ENCODE assay signal across 20 mouse cellular contexts in the genomic region with DNA sequence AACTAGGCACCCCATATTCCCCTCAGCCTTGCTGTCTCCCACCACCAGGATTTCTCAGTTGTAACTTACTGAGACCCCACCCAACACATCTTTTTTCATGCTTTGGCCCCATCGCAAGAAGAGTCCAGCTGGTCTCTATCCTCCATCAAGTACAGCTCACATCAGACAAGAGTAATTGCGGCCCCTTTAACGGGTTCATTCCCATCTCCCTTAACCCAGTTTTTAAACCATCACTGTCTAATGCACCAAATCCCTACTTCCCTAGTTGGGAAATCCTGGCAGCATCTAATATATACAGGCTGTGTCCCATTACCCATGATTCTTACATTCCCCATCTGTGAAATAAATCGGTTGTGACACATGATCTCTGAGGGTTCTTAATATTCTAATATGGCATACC.
A peak's percentile ranks its signal among the peaks of the same experiment; 100 is the strongest.
DNase-seq lines count a peak whose midpoint lies in the region; ATAC-seq and TF ChIP-seq lines count a peak whose summit lies in the region.
"Had no signal": no experiment of that assay in that cellular context is flagged by ENCODE, and none has a peak within 500 bp of the region (broad histone marks: within the 10 kb centered on the region; RNA-seq: fewer than 3 reads in every experiment).

No protein-coding gene starts in this region.

- TF ChIP-seq CTCF in lung, postnatal 0 days (IDR thresholded peaks at IDR 0.05): no peak

- no peak overlapping the region for H3K4me3 ChIP-seq in kidney, embryonic 16.5 days (ENCODE audit: low read length)
- H3K4me3 ChIP-seq in kidney, embryonic 15.5 days (replicated peaks): no peak overlapping the region
- H3K4me3 ChIP-seq in lung, postnatal 0 days (ENCODE audit: low read depth, low read length): no peak overlapping the region
- H3K4me3 ChIP-seq in stomach, embryonic 16.5 days (replicated peaks; ENCODE audit: low read length): no peak overlapping the region
- H3K4me3 ChIP-seq in midbrain, embryonic 13.5 days (replicated peaks): no peak overlapping the region
- H3K4me3 ChIP-seq: hindbrain, embryonic 12.5 days; limb, embryonic 15.5 days; liver, embryonic 15.5 days; neural tube, embryonic 13.5 days had no signal

- DNase-seq in retina, embryonic 14.5 days (ENCODE audit: low spot score): peak; percentile 33
- no peak for DNase-seq in retina, postnatal 1 day
- DNase-seq in lung, postnatal 0 days (ENCODE audit: low spot score): peak; percentile 90
- no peak for DNase-seq in adrenal gland, postnatal 4 days (ENCODE audit: low spot score in 2 of 2)
- DNase-seq: adrenal gland, postnatal 36 days; cerebellum, adult 11 months; cerebellum, postnatal 10 days; gastrocnemius, postnatal 36 days; layer of hippocampus, adult 9-11 months; midbrain, embryonic 14.5 days; right cerebral cortex, adult 18-20 months; thymus, postnatal 25 days had no signal

- ATAC-seq in kidney, embryonic 16.5 days (ENCODE audit: low FRiP score, low TSS enrichment): 0 out of 2 replicates have a peak, but pooled peaks have one; percentile 31
- no peak for ATAC-seq in kidney, embryonic 15.5 days (replicated peaks; ENCODE audit: low FRiP score)
- ATAC-seq in lung, postnatal 0 days: peak; percentile 79
- peak; percentile 84 for ATAC-seq in stomach, embryonic 16.5 days (ENCODE audit: insufficient read depth, low FRiP score)
- no peak for ATAC-seq in midbrain, embryonic 13.5 days

- H3K27ac ChIP-seq in kidney, embryonic 16.5 days (ENCODE audit: low read length): no peak overlapping the region
- H3K27ac ChIP-seq in kidney, embryonic 15.5 days: no peak overlapping the region
- peak overlapping the region; percentile 71 for H3K27ac ChIP-seq in lung, postnatal 0 days (ENCODE audit: low read length)
- 0 out of 2 replicates have a peak overlapping the region, but pooled peaks have one; percentile 39 for H3K27ac ChIP-seq in stomach, embryonic 16.5 days (ENCODE audit: low read length)
- no peak overlapping the region for H3K27ac ChIP-seq in midbrain, embryonic 13.5 days
- H3K27ac ChIP-seq: hindbrain, embryonic 12.5 days; limb, embryonic 15.5 days; liver, embryonic 15.5 days; neural tube, embryonic 13.5 days had no signal

- H3K4me2 ChIP-seq in kidney, embryonic 16.5 days (replicated peaks; ENCODE audit: low read depth, low read length): no peak overlapping the region
- no peak overlapping the region for H3K4me2 ChIP-seq in kidney, embryonic 15.5 days
- no peak overlapping the region for H3K4me2 ChIP-seq in lung, postnatal 0 days (replicated peaks; ENCODE audit: low read depth, low read length)
- H3K4me2 ChIP-seq in stomach, embryonic 16.5 days (ENCODE audit: low read depth, low read length): no peak overlapping the region
- no peak overlapping the region for H3K4me2 ChIP-seq in midbrain, embryonic 13.5 days (replicated peaks)
- H3K4me2 ChIP-seq: hindbrain, embryonic 12.5 days; limb, embryonic 15.5 days; liver, embryonic 15.5 days; neural tube, embryonic 13.5 days had no signal

- H3K36me3 ChIP-seq in kidney, embryonic 16.5 days (ENCODE audit: insufficient read depth, low read length): no peaks in the 10 kb centered on the region
- H3K36me3 ChIP-seq in kidney, embryonic 15.5 days: no peaks in the 10 kb centered on the region
- H3K36me3 ChIP-seq in lung, postnatal 0 days (ENCODE audit: insufficient read depth, low read length): no peaks in the 10 kb centered on the region
- no peaks in the 10 kb centered on the region for H3K36me3 ChIP-seq in stomach, embryonic 16.5 days (ENCODE audit: control insufficient read depth, insufficient read depth, low read length)
- no peaks in the 10 kb centered on the region for H3K36me3 ChIP-seq in midbrain, embryonic 13.5 days
- H3K36me3 ChIP-seq: hindbrain, embryonic 12.5 days; limb, embryonic 15.5 days; liver, embryonic 15.5 days; neural tube, embryonic 13.5 days had no signal

- H3K27me3 ChIP-seq in kidney, embryonic 16.5 days (ENCODE audit: insufficient read depth, low read length): no peaks in the 10 kb centered on the region
- H3K27me3 ChIP-seq in kidney, embryonic 15.5 days: peaks cover 3% of the 10 kb centered on the region
- H3K27me3 ChIP-seq in lung, postnatal 0 days (replicated peaks; ENCODE audit: insufficient read depth, low read length): no peaks in the 10 kb centered on the region
- H3K27me3 ChIP-seq in stomach, embryonic 16.5 days (ENCODE audit: control insufficient read depth, insufficient read depth, low read length): no peaks in the 10 kb centered on the region
- H3K27me3 ChIP-seq in midbrain, embryonic 13.5 days: peaks cover 4% of the 10 kb centered on the region; the same call in 1 of the 2 replicates
- H3K27me3 ChIP-seq: limb, embryonic 15.5 days had no signal

- TF ChIP-seq EP300 in lung, postnatal 0 days (IDR thresholded peaks at IDR 0.05): peak; percentile 80; the same call in 1 of the 2 replicates

- WGBS in kidney, embryonic 16.5 days: 51% methylated on average over 4 of the region's 4 CpGs
- 45% methylated on average over 4 of the region's 4 CpGs for WGBS in kidney, embryonic 15.5 days
- WGBS in lung, postnatal 0 days: 38% methylated on average over 4 of the region's 4 CpGs
- 46% methylated on average over 4 of the region's 4 CpGs for WGBS in stomach, embryonic 16.5 days
- 86% methylated on average over 4 of the region's 4 CpGs for WGBS in midbrain, embryonic 13.5 days

- no peaks in the 10 kb centered on the region for H3K9me3 ChIP-seq in kidney, embryonic 16.5 days (ENCODE audit: low read length)
- no peaks in the 10 kb centered on the region for H3K9me3 ChIP-seq in kidney, embryonic 15.5 days (replicated peaks)
- H3K9me3 ChIP-seq in lung, postnatal 0 days (ENCODE audit: low read length): no peaks in the 10 kb centered on the region
- no peaks in the 10 kb centered on the region for H3K9me3 ChIP-seq in stomach, embryonic 16.5 days (replicated peaks; ENCODE audit: control insufficient read depth, low read length)
- H3K9me3 ChIP-seq in midbrain, embryonic 13.5 days: no peaks in the 10 kb centered on the region
- H3K9me3 ChIP-seq: hindbrain, embryonic 12.5 days; limb, embryonic 15.5 days; liver, embryonic 15.5 days; neural tube, embryonic 13.5 days had no signal

- H3K4me1 ChIP-seq in kidney, embryonic 16.5 days (ENCODE audit: insufficient read depth, low read length): 0 out of 2 replicates have a peak, but pooled peaks cover 4% of the 10 kb centered on the region
- no peaks in the 10 kb centered on the region for H3K4me1 ChIP-seq in kidney, embryonic 15.5 days
- no peaks in the 10 kb centered on the region for H3K4me1 ChIP-seq in lung, postnatal 0 days (ENCODE audit: insufficient read depth, low read depth, low read length)
- H3K4me1 ChIP-seq in stomach, embryonic 16.5 days (ENCODE audit: control insufficient read depth, insufficient read depth, low read length): peaks cover 9% of the 10 kb centered on the region; the same call in 1 of the 2 replicates
- no peaks in the 10 kb centered on the region for H3K4me1 ChIP-seq in midbrain, embryonic 13.5 days (replicated peaks)
- H3K4me1 ChIP-seq: hindbrain, embryonic 12.5 days; limb, embryonic 15.5 days; liver, embryonic 15.5 days; neural tube, embryonic 13.5 days had no signal

- no peak overlapping the region for H3K9ac ChIP-seq in kidney, embryonic 16.5 days (replicated peaks; ENCODE audit: low read length)
- H3K9ac ChIP-seq in kidney, embryonic 15.5 days: no peak overlapping the region
- H3K9ac ChIP-seq in lung, postnatal 0 days (replicated peaks; ENCODE audit: low read depth): no peak overlapping the region
- H3K9ac ChIP-seq in stomach, embryonic 16.5 days (ENCODE audit: low read length): no peak overlapping the region
- no peak overlapping the region for H3K9ac ChIP-seq in midbrain, embryonic 13.5 days (replicated peaks)
- H3K9ac ChIP-seq: hindbrain, embryonic 12.5 days; limb, embryonic 15.5 days; liver, embryonic 15.5 days; neural tube, embryonic 13.5 days had no signal

Comparison
In these comparisons a context has a peak if more than half of its experiments do, and no peak if none do; other contexts are left out.
1. ATAC-seq: peak in kidney, embryonic 16.5 days (single experiment), lung, postnatal 0 days (single experiment) and stomach, embryonic 16.5 days (single experiment); none in kidney, embryonic 15.5 days (single experiment) and midbrain, embryonic 13.5 days (single experiment).
2. DNase-seq: peak in retina, embryonic 14.5 days (single experiment) and lung, postnatal 0 days (single experiment); none in retina, postnatal 1 day (single experiment) and adrenal gland, postnatal 4 days (0 of 2).
3. H3K27ac ChIP-seq: peak in lung, postnatal 0 days (single experiment) and stomach, embryonic 16.5 days (single experiment); none in kidney, embryonic 16.5 days (single experiment), kidney, embryonic 15.5 days (single experiment) and midbrain, embryonic 13.5 days (single experiment).